Mouse (Mus musculus): ENCODE measurements around the gene Ott. TPM values are rescaled to one million over a fixed set of nuclear protein-coding genes. Genes with fewer than 3 reads are reported as not detected.
"Not testable (repeated sequence)": the region's sequence is repeated elsewhere in the genome, so short reads cannot be mapped to it uniquely, and the experiment has no call there.

The Ott gene
- not detected in 2 replicates for polyA plus RNA-seq (2016; fragmentation: Nextera tagmentation; extraction: Ambion mirVana)

DNA sequence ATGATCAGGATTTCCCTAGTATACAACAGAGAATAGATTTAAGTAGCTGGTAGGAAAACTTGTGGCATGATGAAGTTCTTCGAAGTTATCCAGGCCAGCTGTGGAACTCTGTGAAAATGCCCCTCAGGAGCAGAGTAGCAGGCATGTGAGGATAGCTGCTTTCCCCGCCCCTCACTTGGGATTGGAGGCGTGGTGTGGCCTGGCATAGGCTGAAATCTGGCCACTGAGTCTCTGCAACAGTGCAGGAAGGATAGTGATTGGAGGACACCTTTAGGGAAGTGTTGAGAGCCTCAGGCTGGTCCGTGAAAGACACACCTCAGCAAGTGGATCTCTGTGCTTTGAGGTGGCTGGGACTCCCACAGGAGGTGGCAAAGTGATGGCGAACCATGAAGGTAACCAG is at the start of gene Ott:
Gene Ott, plus strand, starts transcription at position 301 of the 400 bp plus-strand sequence.
- not testable (repeated sequence) for H3K9me3 ChIP-seq (replicated peaks); ATAC-seq (ENCODE audit: insufficient number of reproducible peaks, low FRiP score); H3K4me1 ChIP-seq (replicated peaks); H3K27ac ChIP-seq (ENCODE audit: poor library complexity, severe bottlenecking); H3K4me3 ChIP-seq; H3K9ac ChIP-seq; H3K36me3 ChIP-seq; H3K4me2 ChIP-seq; H3K27me3 ChIP-seq (replicated peaks)
- WGBS: no CpG with 5 or more reads among the region's 5 CpGs

Other genes starting within 250 kb of the Ott start
- not detected in 2 replicates for gene Luzp4, start 216.6 kb upstream of the Ott start, polyA plus RNA-seq (2016; fragmentation: Nextera tagmentation; extraction: Ambion mirVana)
- gene Gm15093, start 198.1 kb downstream of the Ott start, polyA plus RNA-seq (2016; fragmentation: Nextera tagmentation; extraction: Ambion mirVana): not detected in 2 replicates